Mouse (Mus musculus) intestine, postnatal 0 days (tissue): ENCODE measurements around the gene Zdhhc18. TPM values are rescaled to one million over a fixed set of nuclear protein-coding genes. Genes with fewer than 3 reads are reported as not detected.
A peak's percentile ranks its signal among the peaks of the same experiment; 100 is the strongest.

Experiments used
- ATAC-seq: fragments of 200-750 bp; cut with Nextera tagmentation; 2 replicates; pipeline ENCODE4 v1.8.0; 2017; ENCODE audit warnings: mild to moderate bottlenecking, moderate TSS enrichment, moderate library complexity
- H3K27ac ChIP-seq: fragments of 300-500 bp; sonication (generic); 2 replicates; pipeline ENCODE4 v1.5.1; 2014; ENCODE audit warnings: mild to moderate bottlenecking, low read depth, low read length, moderate library complexity
- H3K27me3 ChIP-seq: fragments of 300-500 bp; sonication (generic); replicated peaks from 2 replicates; pipeline ENCODE4 v1.6.1; 2014; ENCODE audit warnings: low read length, mixed read lengths; ENCODE audit not compliant: control insufficient read depth, insufficient read depth
- H3K36me3 ChIP-seq: fragments of 300-500 bp; sonication (generic); 2 replicates; pipeline ENCODE4 v1.6.1; 2014; ENCODE audit warnings: mild to moderate bottlenecking, moderate library complexity; ENCODE audit not compliant: control insufficient read depth, insufficient read depth
- H3K4me1 ChIP-seq: fragments of 300-500 bp; sonication (generic); replicated peaks from 2 replicates; pipeline ENCODE4 v1.6.1; 2014; ENCODE audit warnings: antibody characterized with exemption, low read length, mixed read lengths; ENCODE audit not compliant: control insufficient read depth, insufficient read depth
- H3K4me2 ChIP-seq: fragments of 300-500 bp; sonication (generic); replicated peaks from 2 replicates; pipeline ENCODE4 v1.6.1; 2014; ENCODE audit warnings: low read depth, mild to moderate bottlenecking, moderate library complexity
- H3K4me3 ChIP-seq: fragments of 300-500 bp; sonication (generic); 2 replicates; pipeline ENCODE4 v1.5.1; 2014; ENCODE audit warnings: low read depth, low read length
- H3K9ac ChIP-seq: fragments of 300-500 bp; sonication (generic); 2 replicates; pipeline ENCODE4 v1.6.1; 2014; ENCODE audit warnings: mild to moderate bottlenecking, low read depth, low read length
- H3K9me3 ChIP-seq: fragments of 300-500 bp; sonication (generic); 2 replicates; pipeline ENCODE4 v1.6.1; 2016; ENCODE audit warnings: mixed run types; ENCODE audit not compliant: control insufficient read depth
- CTCF ChIP-seq: sonication (generic); IDR thresholded peaks from 2 replicates; pipeline ENCODE4 v1.5.1; 2016; ENCODE audit warnings: low read depth, mild to moderate bottlenecking, control low read depth, antibody characterized with exemption, moderate library complexity
- WGBS: fragments of 180-500 bp; shearing (Covaris S2); extraction: QIAGEN DNeasy Blood & Tissue Kit; methylation state at CpG from one replicate; pipeline ENCODE4 v1.1.7; 2014; 5-methylcytosine and 5-hydroxymethylcytosine counted together
- microRNA-seq: library from miRNA; unstranded; fragments of <30 nt; microRNA quantifications from one replicate; pipeline ENCODE4, GENCODE M21; 2016
- polyA plus RNA-seq: library from polyadenylated mRNA; unstranded; fragments of >200 nt; fragmentation: Nextera tagmentation; extraction: Ambion mirVana; gene quantifications from 2 replicates; pipeline ENCODE4 v1.2.1, GENCODE M21; 2015

The Zdhhc18 gene
- polyA plus RNA-seq, 1 experiment from 2014 or later, result 2.3 TPM

DNA sequence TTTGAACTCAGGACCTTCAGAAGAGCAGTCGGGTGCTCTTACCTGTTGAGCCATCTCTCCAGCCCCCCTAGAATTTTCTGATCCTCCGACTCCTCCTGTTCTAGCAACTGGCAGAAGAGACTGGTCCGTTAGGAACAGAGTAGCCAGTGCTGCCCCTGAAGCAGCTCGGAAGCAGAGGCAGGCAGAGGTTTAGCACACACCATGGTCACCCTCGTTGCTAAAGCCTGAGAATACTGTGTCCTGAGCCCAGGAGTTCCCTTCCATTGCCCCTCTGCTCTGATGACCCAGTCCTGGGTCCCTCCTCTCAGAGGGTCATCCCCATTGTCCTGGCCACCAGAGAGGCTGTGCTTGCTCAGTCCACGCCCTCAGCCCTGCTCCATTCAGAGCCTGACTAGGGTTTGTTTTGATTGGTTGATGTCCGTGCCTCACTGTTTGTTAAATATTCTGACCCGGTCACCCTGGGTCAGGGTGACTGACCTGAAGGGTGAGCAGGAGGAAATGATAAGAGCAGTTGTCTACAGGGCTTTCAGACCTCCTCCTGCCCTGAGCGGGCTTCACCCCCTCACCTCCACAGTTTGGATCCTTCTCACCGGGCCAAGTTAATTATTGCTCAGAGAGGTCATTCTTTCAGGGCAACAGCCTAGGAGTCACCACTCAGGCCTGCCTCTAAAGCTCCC is 92.8 kb downstream of the Zdhhc18 start:
- H3K27me3 ChIP-seq, result no peaks in the 10 kb centered on the region
- H3K4me3 ChIP-seq, result no peak overlapping the region
- no peaks in the 10 kb centered on the region for H3K9me3 ChIP-seq
- TF ChIP-seq CTCF, result no peak
- peak overlapping the region; percentile 35 for H3K4me2 ChIP-seq
- no peaks in the 10 kb centered on the region for H3K4me1 ChIP-seq
- peak; percentile 32 for ATAC-seq
- WGBS, result 29% methylated on average over 10 of the region's 10 CpGs
- no peak overlapping the region for H3K27ac ChIP-seq
- H3K36me3 ChIP-seq, result no peaks in the 10 kb centered on the region
- no peak overlapping the region for H3K9ac ChIP-seq

Small RNAs within 50 kb of the gene (microRNA-seq; reads per million reads assigned to microRNA genes)
- gene Gm23158, result not detected

Other genes starting within 250 kb of the Zdhhc18 start
- 1.3 and 1.8 TPM in 2 replicates for gene Tent5b, start 170.0 kb downstream of the Zdhhc18 start, polyA plus RNA-seq
- gene Trnp1, start 151.6 kb downstream of the Zdhhc18 start, polyA plus RNA-seq, result 2.5 and 2.9 TPM in 2 replicates
- 50.6 and 53.2 TPM in 2 replicates for gene Kdf1, start 131.2 kb downstream of the Zdhhc18 start, polyA plus RNA-seq
- 125 and 138 TPM in 2 replicates for gene Nudc, start 104.2 kb downstream of the Zdhhc18 start, polyA plus RNA-seq
- gene Nr0b2, start 96.8 kb downstream of the Zdhhc18 start, polyA plus RNA-seq, result 25.6 and 34.8 TPM in 2 replicates
- 7.1 and 7.2 TPM in 2 replicates for gene Gpatch3, start 75.4 kb downstream of the Zdhhc18 start, polyA plus RNA-seq
- 16.1 and 18.4 TPM in 2 replicates for gene Gpn2, start 65.8 kb downstream of the Zdhhc18 start, polyA plus RNA-seq
- gene Sfn, start 48.0 kb downstream of the Zdhhc18 start, polyA plus RNA-seq, result 34.8 and 37.6 TPM in 2 replicates
- 10.7 and 12.5 TPM in 2 replicates for gene Pigv, start 22.5 kb upstream of the Zdhhc18 start, polyA plus RNA-seq
- gene Arid1a, start 106.6 kb upstream of the Zdhhc18 start, polyA plus RNA-seq, result 10.4 and 12.1 TPM in 2 replicates
- 86.2 and 88.8 TPM in 2 replicates for gene Rps6ka1, start 237.6 kb upstream of the Zdhhc18 start, polyA plus RNA-seq